Mouse (Mus musculus) megakaryocyte, embryonic 14.5 days (primary cell): ENCODE data around the gene Pik3c2g.

Source experiments
- FLI1 ChIP-seq: IDR thresholded peaks from 2 replicates; pipeline ENCODE4 v1.6.1; 2012; ENCODE audit warnings: low read length, inconsistent platforms, mixed read lengths
- GATA1 ChIP-seq: IDR thresholded peaks from 3 replicates; pipeline ENCODE4 v1.6.1; 2012; ENCODE audit warnings: mixed read lengths, low read length, inconsistent platforms, borderline replicate concordance

- TF ChIP-seq GATA1, result no peak
- TF ChIP-seq FLI1, result no peak
Measured at GRCm38 (mm10) chr6:139928766-139929165, 341.7 kb downstream of the Pik3c2g start.
